Mouse (Mus musculus) midbrain, embryonic 11.5 days (tissue): ENCODE results near the gene Borcs8. TPM values are rescaled to one million over a fixed set of nuclear protein-coding genes. Genes with fewer than 3 reads are reported as not detected.

Experiments used
- ATAC-seq: fragments of 200-750 bp; cut with Nextera tagmentation; 2 replicates; pipeline ENCODE4 v1.8.0; 2017; ENCODE audit warnings: moderate TSS enrichment, moderate library complexity; ENCODE audit not compliant: low FRiP score
- DNase-seq: peaks from one replicate; pipeline ENCODE4 v3.0.0; 2015; ENCODE audit warnings: low spot score; ENCODE audit errors: missing footprints
- H3K27ac ChIP-seq: fragments of 300-500 bp; sonication (generic); 2 replicates; pipeline ENCODE4 v1.5.1; 2014; ENCODE audit warnings: low read depth, low read length
- H3K27me3 ChIP-seq: fragments of 300-500 bp; sonication (generic); 2 replicates; pipeline ENCODE4 v1.6.1; 2014; ENCODE audit warnings: mild to moderate bottlenecking, low read length, moderate library complexity, mixed read lengths; ENCODE audit not compliant: control insufficient read depth, insufficient read depth
- H3K36me3 ChIP-seq: fragments of 300-500 bp; sonication (generic); 2 replicates; pipeline ENCODE4 v1.6.1; 2014; ENCODE audit warnings: mild to moderate bottlenecking, low read length, moderate library complexity, mixed read lengths; ENCODE audit not compliant: control insufficient read depth, insufficient read depth
- H3K4me1 ChIP-seq: fragments of 300-500 bp; sonication (generic); 2 replicates; pipeline ENCODE4 v1.6.1; 2014; ENCODE audit warnings: low read length; ENCODE audit not compliant: control insufficient read depth, insufficient read depth
- H3K4me2 ChIP-seq: fragments of 300-500 bp; sonication (generic); 2 replicates; pipeline ENCODE4 v1.6.1; 2014; ENCODE audit warnings: mild to moderate bottlenecking, moderate library complexity
- H3K4me3 ChIP-seq: fragments of 300-500 bp; sonication (generic); 2 replicates; pipeline ENCODE4 v1.5.1; 2014; ENCODE audit warnings: low read depth, low read length
- H3K9ac ChIP-seq: fragments of 300-500 bp; sonication (generic); 2 replicates; pipeline ENCODE4 v1.6.1; 2014; ENCODE audit warnings: low read length
- H3K9me3 ChIP-seq: fragments of 300-500 bp; sonication (generic); 2 replicates; pipeline ENCODE4 v1.6.1; 2016; ENCODE audit warnings: low read length; ENCODE audit not compliant: control insufficient read depth
- WGBS: fragments of 180-500 bp; shearing (Covaris S2); extraction: QIAGEN DNeasy Blood & Tissue Kit; methylation state at CpG from one replicate; pipeline ENCODE4 v1.1.7; 2014; 5-methylcytosine and 5-hydroxymethylcytosine counted together
- polyA plus RNA-seq: library from polyadenylated mRNA; unstranded; fragments of >200 nt; fragmentation: Nextera tagmentation; extraction: Ambion mirVana; gene quantifications from 2 replicates; pipeline ENCODE4 v1.2.1, GENCODE M21; 2014

Borcs8 gene
- polyA plus RNA-seq, 1 experiment from 2014 or later = 41.3 TPM

GRCm38 (mm10) chr8:70129309-70129952 is 9.9 kb upstream of the Borcs8 start:
- H3K9ac ChIP-seq = no peak overlapping the region
- peaks cover 4% of the 10 kb centered on the region for H3K4me1 ChIP-seq
- no peak for ATAC-seq
- DNase-seq = no peak
- H3K27me3 ChIP-seq = no peaks in the 10 kb centered on the region
- no peak overlapping the region for H3K4me3 ChIP-seq
- WGBS = 74% methylated on average over 9 of the region's 9 CpGs
- peaks cover 4% of the 10 kb centered on the region for H3K36me3 ChIP-seq
- H3K9me3 ChIP-seq = no peaks in the 10 kb centered on the region
- H3K27ac ChIP-seq = no peak overlapping the region
- no peak overlapping the region for H3K4me2 ChIP-seq

- 71% methylated on average over 3 of the region's 3 CpGs for WGBS
- peaks cover 4% of the 10 kb centered on the region for H3K36me3 ChIP-seq
- ATAC-seq = no peak
These were observed 9.2 kb upstream of the Borcs8 start for GRCm38 (mm10) chr8:70130066-70130465.

GRCm38 (mm10) chr8:70131166-70131883 is 8.0 kb upstream of the Borcs8 start, which contains the start of gene Nr2c2ap:
Nr2c2ap (plus strand) TSS chr8:70131333.
- H3K9me3 ChIP-seq = no peaks in the 10 kb centered on the region

More at GRCm38 (mm10) chr8:70130066-70130465, 9.2 kb upstream of the Borcs8 start:
- Histone ChIP-seq H3K9ac (no peak overlapping the region), H3K9me3 (no peaks in the 10 kb centered on the region), H3K4me1 (peaks cover 4% of the 10 kb centered on the region), H3K4me2 (no peak overlapping the region), H3K27ac (no peak overlapping the region), H3K4me3 (no peak overlapping the region), H3K27me3 (no peaks in the 10 kb centered on the region)
- DNase-seq = no peak

DNA sequence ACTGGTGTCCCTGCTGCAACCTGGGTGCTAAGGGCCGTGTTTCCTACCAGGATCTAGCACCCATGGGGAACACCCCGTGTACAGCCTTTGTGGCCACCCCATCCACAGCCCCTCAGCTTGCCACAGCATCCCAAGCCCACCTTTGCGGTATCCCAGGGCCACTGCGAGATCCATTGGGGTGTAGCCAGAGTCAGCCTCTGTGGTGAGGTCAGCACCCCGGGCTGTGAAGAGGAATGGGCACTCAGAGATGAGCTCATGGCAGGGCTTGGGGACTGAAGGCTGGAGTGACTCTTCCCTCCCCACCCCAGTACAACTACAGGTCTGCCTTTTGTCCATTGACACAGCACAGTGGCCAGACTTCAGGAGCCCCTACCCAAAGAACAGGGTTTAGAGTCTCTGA is 5.2 kb upstream of the Borcs8 start:
- WGBS = 92% methylated on average over 5 of the region's 5 CpGs
- Histone ChIP-seq H3K4me2 (no peak overlapping the region), H3K4me3 (no peak overlapping the region), H3K36me3 (peaks cover 4% of the 10 kb centered on the region), H3K27me3 (no peaks in the 10 kb centered on the region), H3K27ac (no peak overlapping the region), H3K4me1 (peaks cover 12% of the 10 kb centered on the region), H3K9me3 (no peaks in the 10 kb centered on the region), H3K9ac (no peak overlapping the region)
- ATAC-seq = no peak
- DNase-seq = peak; percentile 14

More at GRCm38 (mm10) chr8:70131166-70131883, 8.0 kb upstream of the Borcs8 start, which contains the start of gene Nr2c2ap:
- Histone ChIP-seq H3K4me3 (peak within 1 kb of the TSS; percentile 69), H3K4me1 (peaks cover 4% of the 10 kb centered on the region), H3K27ac (no peak within 1 kb of the TSS), H3K36me3 (peaks cover 4% of the 10 kb centered on the region), H3K9ac (peak within 1 kb of the TSS; percentile 76), H3K27me3 (no peaks in the 10 kb centered on the region), H3K4me2 (peak within 1 kb of the TSS; percentile 68)
- DNase-seq = peak; percentile 98
- ATAC-seq = peak; percentile 90
- 1% methylated on average over 37 of the region's 37 CpGs for WGBS

- peaks cover 12% of the 10 kb centered on the region for H3K4me1 ChIP-seq
- no peak overlapping the region for H3K27ac ChIP-seq
- no peak overlapping the region for H3K4me3 ChIP-seq
- H3K9me3 ChIP-seq = no peaks in the 10 kb centered on the region
- ATAC-seq (no peak), DNase-seq (no peak)
- 94% methylated on average over 9 of the region's 9 CpGs for WGBS
- peaks cover 4% of the 10 kb centered on the region for H3K36me3 ChIP-seq
- no peak overlapping the region for H3K9ac ChIP-seq
- no peaks in the 10 kb centered on the region for H3K27me3 ChIP-seq
- no peak overlapping the region for H3K4me2 ChIP-seq
These were observed 4.4 kb upstream of the Borcs8 start for GRCm38 (mm10) chr8:70134931-70135330.

GRCm38 (mm10) chr8:70136591-70136990 is 2.7 kb upstream of the Borcs8 start:
- Histone ChIP-seq H3K9me3 (no peaks in the 10 kb centered on the region), H3K27ac (no peak overlapping the region), H3K4me3 (no peak overlapping the region), H3K4me1 (peaks cover 20% of the 10 kb centered on the region), H3K4me2 (no peak overlapping the region), H3K27me3 (no peaks in the 10 kb centered on the region), H3K36me3 (peaks cover 4% of the 10 kb centered on the region), H3K9ac (no peak overlapping the region)
- ATAC-seq (no peak), DNase-seq (peak; percentile 54)
- 79% methylated on average over 4 of the region's 4 CpGs for WGBS

DNA sequence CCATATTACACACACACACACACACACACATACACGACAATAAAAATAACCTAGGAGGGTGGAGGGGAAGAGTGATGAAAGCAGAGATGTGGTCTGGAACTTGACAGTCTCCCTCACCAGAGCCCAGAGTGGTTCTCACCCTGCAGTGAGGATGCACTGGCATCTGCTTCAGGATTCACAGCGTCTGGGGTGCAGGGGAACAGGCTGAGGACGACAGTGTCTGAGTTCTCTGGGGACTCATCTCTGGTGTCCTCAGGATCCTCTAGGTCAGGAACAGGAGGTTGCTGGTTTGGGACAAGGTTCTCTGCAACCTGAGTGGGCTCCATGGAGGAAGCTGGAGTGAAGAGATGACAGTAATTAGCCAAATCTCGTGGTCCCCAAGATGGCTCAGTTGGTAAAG is 1.4 kb upstream of the Borcs8 start:
- DNase-seq (peak; percentile 28), ATAC-seq (no peak)
- Histone ChIP-seq H3K27me3 (no peaks in the 10 kb centered on the region), H3K4me1 (peaks cover 17% of the 10 kb centered on the region), H3K4me2 (peak overlapping the region; percentile 81), H3K27ac (no peak overlapping the region), H3K36me3 (peaks cover 4% of the 10 kb centered on the region), H3K4me3 (no peak overlapping the region), H3K9me3 (no peaks in the 10 kb centered on the region), H3K9ac (no peak overlapping the region; the same call in 1 of the 2 replicates)
- WGBS = 85% methylated on average over 4 of the region's 4 CpGs

DNA sequence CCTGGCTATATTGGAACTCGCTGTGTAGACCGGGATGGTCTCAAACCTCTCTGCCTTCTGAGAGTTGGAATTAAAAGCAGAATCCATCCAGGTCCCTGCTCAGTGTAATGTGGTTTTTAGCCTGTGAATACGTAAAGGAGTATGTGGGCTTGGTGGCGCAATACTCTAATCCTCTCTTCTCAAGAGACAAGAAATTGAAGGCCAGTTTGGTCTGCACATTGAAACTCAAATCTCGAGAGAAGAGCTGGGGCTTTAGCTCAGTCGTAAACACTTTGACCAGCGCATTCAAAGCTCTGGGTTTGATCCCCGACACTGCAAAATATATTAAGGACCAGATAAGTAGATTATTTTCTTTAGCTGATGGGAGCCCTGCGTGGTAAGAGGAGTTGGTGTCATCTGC is 682 bp downstream of the Borcs8 start:
- Histone ChIP-seq H3K9me3 (no peaks in the 10 kb centered on the region), H3K36me3 (no peaks in the 10 kb centered on the region), H3K4me1 (peaks cover 17% of the 10 kb centered on the region), H3K27ac (peak overlapping the region; percentile 10; the same call in 1 of the 2 replicates), H3K27me3 (no peaks in the 10 kb centered on the region), H3K4me3 (peak overlapping the region; percentile 60), H3K9ac (peak overlapping the region; percentile 74), H3K4me2 (peak overlapping the region; percentile 81)
- DNase-seq = no peak
- WGBS = 11% methylated on average over 9 of the region's 9 CpGs
- ATAC-seq = 0 out of 2 replicates have a peak, but pooled peaks have one; percentile 1
